Mouse (Mus musculus) frontal cortex, adult 2 months (tissue): Measurements from ENCODE around the gene Lats1. TPM values are rescaled to one million over a fixed set of nuclear protein-coding genes. Genes with fewer than 3 reads are reported as not detected.

ENCODE experiments used
- DNase-seq, 2 experiments: peaks; one replicate each; pipeline ENCODE4 v3.0.0; 2022; ENCODE audit warnings: low spot score in 1 of 2; ENCODE audit errors: extremely low spot score in 1 of 2
- polyA plus RNA-seq: library from polyadenylated mRNA; depleted of rRNA; stranded (reverse); fragments of >200 nt; gene quantifications from 2 replicates; pipeline ENCODE4 v1.2.3, GENCODE M21; 2012; rRNA removed

The Lats1 gene
- 18.0 and 19.2 TPM in 2 replicates for polyA plus RNA-seq

GRCm38 (mm10) chr10:7680731-7681301, at the start of gene Lats1, which contains the start of gene Pcmt1:
TSS of gene Lats1 (plus strand) at chr10:7681214.
TSS of gene Pcmt1 (minus strand) at chr10:7681136.
- peak; percentile 59 to 85 for DNase-seq

DNA sequence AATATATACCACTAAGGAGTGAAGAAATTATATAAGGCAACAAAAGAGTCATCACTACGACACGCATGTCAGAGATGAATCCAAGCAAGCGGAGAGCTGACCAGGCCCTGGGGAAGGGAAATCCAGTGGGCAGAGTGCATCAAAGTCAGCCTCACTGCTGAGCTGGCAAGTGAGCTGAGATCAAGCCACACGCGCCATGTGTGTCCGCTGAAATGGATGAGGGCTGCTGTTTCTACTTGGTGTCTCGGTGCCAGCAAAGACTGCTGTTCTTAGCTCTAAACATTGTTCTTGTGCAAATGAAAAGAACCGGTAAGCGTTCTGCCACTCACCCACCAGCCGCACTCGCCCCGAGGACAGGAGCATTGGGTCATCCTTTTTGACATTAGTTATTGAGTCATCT, 40.6 kb upstream of the Lats1 start:
- no peak for DNase-seq

DNA sequence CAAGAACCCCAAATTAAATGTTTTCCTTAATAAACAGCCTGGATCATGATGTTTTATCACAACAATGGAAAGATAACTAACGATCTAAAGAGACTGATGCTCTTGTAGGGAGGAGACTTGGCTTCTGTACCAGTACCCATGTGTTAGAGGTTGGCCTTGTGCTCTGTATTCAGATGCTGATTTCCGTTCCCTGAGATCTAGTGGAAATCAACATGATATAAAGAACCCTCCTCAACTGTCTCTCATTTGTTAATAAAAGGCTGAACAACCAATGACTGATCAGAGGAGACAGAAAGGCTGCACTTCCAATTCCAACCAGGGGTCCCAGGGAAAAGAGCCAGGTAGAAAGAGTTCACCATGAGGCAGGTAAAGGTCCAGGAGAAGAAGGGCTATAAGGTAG, 35.1 kb upstream of the Lats1 start:
- no peak for DNase-seq

- no peak for DNase-seq
Measured at GRCm38 (mm10) chr10:7649059-7649458, 32.0 kb upstream of the Lats1 start.

GRCm38 (mm10) chr10:7651057-7651456, 30.0 kb upstream of the Lats1 start:
- DNase-seq: no peak

DNA sequence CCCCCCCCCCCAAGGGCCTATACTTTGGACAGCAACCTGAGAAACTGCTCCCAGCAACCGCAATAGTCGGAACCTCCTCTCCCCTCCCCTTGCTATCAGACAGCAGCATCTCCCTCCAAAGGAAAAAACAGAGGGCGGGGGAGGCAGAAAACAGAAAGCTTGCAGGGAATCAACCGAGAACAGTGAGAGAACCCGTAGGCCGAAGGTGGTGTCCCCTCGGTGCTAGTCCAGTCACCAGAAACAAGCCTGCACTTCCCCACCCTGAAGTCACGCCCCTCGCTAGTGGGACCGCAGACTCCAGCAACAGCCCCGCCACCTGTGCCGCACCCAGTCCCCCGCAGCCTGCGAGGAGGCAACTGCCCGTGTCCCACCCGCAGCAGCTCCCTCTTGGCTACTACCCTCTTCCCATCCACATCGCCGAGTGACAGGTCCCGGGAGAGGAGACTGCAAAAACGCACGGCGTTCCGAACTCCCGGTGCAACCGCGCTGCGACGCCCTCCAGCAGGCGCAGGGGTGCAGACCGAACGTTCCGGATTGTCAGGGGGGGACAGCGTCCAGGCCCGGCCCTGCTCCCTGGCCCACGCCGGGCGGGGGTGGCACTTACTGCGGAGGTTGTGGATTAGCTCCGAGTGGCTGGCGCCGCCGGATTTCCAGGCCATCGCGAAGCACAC, 18.4 kb upstream of the Lats1 start:
- DNase-seq: no peak

DNA sequence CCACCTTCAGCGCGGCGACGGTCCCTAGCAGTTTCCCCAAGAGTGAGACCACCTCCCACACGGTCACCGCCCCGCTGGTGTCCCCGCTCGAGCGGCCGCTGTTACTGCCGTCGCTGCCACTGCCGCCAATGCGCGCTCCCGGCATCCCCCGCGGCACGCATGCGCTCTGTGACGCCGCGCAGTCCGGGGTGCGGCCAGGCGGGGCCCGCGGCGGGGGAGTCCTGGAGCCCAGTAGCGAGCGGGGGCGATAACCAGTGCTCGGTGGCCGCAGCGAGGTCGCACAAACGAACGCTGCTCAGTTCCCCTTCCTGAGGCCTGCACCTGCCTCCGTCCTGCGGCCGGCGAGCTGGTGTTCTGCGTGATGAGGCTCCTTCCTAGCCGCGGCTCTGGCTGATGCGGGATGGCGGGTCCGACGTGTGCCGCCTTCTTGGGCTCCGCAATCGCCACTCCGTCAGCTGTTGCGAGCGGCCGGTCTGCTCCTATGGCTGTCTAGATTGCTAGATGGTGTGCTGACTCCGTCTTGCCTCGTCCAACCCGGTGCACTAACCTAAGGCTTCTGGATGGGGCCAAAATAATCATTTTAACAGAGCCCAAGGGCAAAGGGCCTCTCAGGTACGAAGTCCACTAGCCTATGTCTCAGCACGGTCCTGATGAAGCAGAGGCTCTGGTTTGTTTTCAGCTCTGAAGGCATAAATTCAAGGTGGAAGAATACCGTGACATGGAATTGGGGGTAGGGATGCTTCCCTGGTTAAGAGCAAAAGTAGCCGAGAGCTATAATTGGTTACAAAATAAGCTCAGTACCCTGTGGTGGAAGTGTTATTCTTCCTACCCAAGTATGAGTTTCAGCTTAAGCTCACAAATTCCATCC, 17.6 kb upstream of the Lats1 start:
- DNase-seq: peak; percentile 72 to 91

DNA sequence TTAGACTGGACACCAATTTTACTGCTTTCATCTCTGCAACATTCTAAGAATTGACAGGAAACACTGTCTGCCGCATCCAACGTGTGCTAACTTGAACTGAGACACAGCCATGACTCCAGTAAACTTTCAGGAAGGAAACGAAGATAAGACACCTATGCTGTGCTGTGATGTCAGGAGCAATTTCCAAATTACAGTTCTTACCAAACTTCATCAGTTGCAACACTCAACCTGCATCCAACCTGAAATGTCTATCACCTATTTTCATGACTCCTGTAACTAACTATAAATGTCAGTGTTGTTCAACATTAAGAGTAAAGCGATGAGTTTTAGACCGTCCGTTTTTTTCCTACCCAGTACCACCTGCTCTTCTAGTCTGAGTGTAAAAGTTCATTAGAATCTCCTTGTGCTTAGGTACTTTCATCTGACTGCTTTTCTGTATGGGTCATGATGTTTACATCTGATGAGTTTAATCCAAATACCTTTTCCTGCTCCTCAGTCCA, 16.9 kb upstream of the Lats1 start:
- no peak for DNase-seq

DNA sequence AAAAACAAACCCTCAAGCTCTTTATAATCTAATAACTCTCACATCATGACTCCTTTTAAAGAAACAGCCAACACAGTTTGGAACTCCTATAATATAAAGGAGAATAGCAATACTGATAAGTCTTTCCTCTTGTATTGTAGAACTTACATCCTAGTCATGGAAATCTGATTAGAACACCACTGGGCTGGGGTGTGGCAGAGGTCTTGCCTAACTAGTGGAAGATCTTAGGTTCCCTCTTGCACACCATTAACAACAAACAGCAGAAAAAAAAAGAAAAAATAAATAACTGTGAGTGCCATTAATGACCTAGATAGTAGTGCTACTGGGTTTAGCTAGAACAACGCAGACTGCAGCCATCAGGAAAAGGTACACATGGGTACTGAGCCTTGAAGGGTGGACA, 16.1 kb upstream of the Lats1 start:
- DNase-seq: no peak

DNA sequence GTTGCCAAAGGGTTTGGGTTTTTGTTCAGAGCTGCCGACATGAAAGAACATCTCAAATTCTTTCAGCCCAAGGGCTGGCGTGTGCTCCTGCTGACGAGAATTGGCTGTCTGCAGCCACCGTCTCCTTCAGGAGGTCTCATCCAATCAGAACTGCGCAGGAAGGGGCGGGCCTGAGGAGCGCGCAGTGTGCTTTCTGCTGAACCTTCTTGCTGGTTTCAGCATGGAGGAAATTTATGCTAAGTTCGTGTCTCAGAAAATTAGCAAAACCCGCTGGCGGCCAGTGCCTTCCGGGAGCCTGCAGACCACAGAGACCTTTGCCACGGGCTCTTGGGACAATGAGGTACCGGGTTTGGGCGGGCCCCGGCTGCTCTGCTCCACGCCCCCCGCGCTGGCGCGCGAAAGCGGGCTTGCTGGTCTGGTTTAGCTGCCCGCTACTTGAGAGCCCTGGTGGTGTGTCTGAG, 13.6 kb upstream of the Lats1 start, which contains the start of gene Nup43:
Gene Nup43, plus strand, starts transcription at position 162 of the 461 bp plus-strand sequence.
- peak; percentile 78 to 93 for DNase-seq

GRCm38 (mm10) chr10:7673673-7674072, 7.3 kb upstream of the Lats1 start:
- DNase-seq: no peak

DNA sequence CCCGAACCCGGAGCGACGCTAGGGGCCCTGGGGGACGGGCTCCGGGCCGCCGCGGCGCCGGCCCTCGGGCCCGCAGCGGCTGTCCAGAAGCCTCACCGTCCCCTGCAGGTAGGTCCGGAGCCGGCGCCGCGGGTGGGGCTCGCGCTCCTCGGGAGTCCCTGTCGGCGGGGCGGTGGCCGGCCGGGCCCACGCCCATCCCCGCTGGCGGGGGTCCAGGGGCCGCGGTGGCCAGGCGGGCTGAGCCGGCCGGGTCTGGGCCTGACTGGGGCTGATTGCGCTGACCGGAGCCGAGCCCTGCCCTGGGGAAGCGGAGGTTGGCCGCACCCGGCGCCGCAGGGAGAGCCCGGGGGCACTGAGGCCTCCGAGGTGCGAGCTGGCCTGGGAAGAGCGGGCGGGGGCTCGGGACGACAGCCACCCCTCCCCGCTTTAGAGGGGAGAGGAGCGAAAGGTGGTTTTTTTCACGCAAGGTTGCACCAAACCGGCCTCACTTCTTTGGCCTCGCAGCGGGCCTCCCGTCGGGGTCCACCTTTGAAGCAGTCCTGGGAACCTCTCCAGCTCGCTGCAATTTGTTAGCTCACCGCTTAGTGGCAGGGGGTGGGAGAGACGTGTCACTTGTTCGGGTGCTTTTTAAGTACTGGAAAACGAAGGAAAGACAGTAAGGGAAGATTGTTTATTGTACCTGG, 470 bp downstream of the Lats1 start:
- DNase-seq: peak in 1 of 2 experiments; percentile 57

GRCm38 (mm10) chr10:7682249-7682648, 1.2 kb downstream of the Lats1 start:
- DNase-seq: no peak

GRCm38 (mm10) chr10:7686902-7687301, 5.9 kb downstream of the Lats1 start:
- DNase-seq: no peak

- no peak for DNase-seq
Measured at GRCm38 (mm10) chr10:7695286-7695685, 14.3 kb downstream of the Lats1 start.

GRCm38 (mm10) chr10:7700120-7700519, 19.1 kb downstream of the Lats1 start:
- no peak for DNase-seq

- DNase-seq: peak in 1 of 2 experiments; percentile 25
Measured at GRCm38 (mm10) chr10:7702586-7702985, 21.6 kb downstream of the Lats1 start.

- no peak for DNase-seq
Measured at GRCm38 (mm10) chr10:7710121-7710520, 29.1 kb downstream of the Lats1 start.

GRCm38 (mm10) chr10:7712506-7712905, 31.5 kb downstream of the Lats1 start:
- DNase-seq: no peak

- DNase-seq: no peak
Measured at GRCm38 (mm10) chr10:7715056-7715455, 34.0 kb downstream of the Lats1 start.
